Comparison of ENCODE assay signal across 19 mouse cellular contexts in genomic region chr9:92132440-92132839, GRCm38 (mm10).
A peak's percentile ranks its signal among the peaks of the same experiment; 100 is the strongest.
DNase-seq lines count a peak whose midpoint lies in the region; ATAC-seq and TF ChIP-seq lines count a peak whose summit lies in the region.
"Had no signal": no experiment of that assay in that cellular context is flagged by ENCODE, and none has a peak within 500 bp of the region (broad histone marks: within the 10 kb centered on the region; RNA-seq: fewer than 3 reads in every experiment).

No protein-coding gene starts in this region.

- H3K9ac ChIP-seq in liver, embryonic 11.5 days (ENCODE audit: low read depth, low read length), result no peak overlapping the region
- no peak overlapping the region for H3K9ac ChIP-seq in midbrain, postnatal 0 days (replicated peaks; ENCODE audit: low read length, poor library complexity, severe bottlenecking)
- H3K9ac ChIP-seq: embryonic facial prominence, embryonic 15.5 days; heart, embryonic 12.5 days had no signal

- H3K9me3 ChIP-seq in liver, embryonic 11.5 days (ENCODE audit: control insufficient read depth, low read length), result no peaks in the 10 kb centered on the region
- H3K9me3 ChIP-seq in embryonic facial prominence, embryonic 10.5 days, result 0 out of 2 replicates have a peak, but pooled peaks cover 3% of the 10 kb centered on the region
- H3K9me3 ChIP-seq in midbrain, postnatal 0 days (ENCODE audit: low read length), result no peaks in the 10 kb centered on the region
- H3K9me3 ChIP-seq: embryonic facial prominence, embryonic 15.5 days had no signal

- H3K36me3 ChIP-seq in liver, embryonic 11.5 days (ENCODE audit: control insufficient read depth, insufficient read depth, low read length), result no peaks in the 10 kb centered on the region
- H3K36me3 ChIP-seq in embryonic facial prominence, embryonic 10.5 days (replicated peaks), result no peaks in the 10 kb centered on the region
- no peaks in the 10 kb centered on the region for H3K36me3 ChIP-seq in midbrain, postnatal 0 days (ENCODE audit: insufficient read depth, low read length)
- H3K36me3 ChIP-seq: embryonic facial prominence, embryonic 15.5 days; heart, embryonic 12.5 days had no signal

- H3K4me2 ChIP-seq in liver, embryonic 11.5 days, result no peak overlapping the region
- peak overlapping the region; percentile 4; the same call in 1 of the 2 replicates for H3K4me2 ChIP-seq in midbrain, postnatal 0 days (ENCODE audit: low read depth, low read length, poor library complexity, severe bottlenecking)
- H3K4me2 ChIP-seq: embryonic facial prominence, embryonic 15.5 days; heart, embryonic 12.5 days had no signal

- no peak overlapping the region for H3K27ac ChIP-seq in liver, embryonic 11.5 days (ENCODE audit: low read depth, low read length)
- no peak overlapping the region for H3K27ac ChIP-seq in embryonic facial prominence, embryonic 10.5 days (replicated peaks)
- no peak overlapping the region for H3K27ac ChIP-seq in midbrain, postnatal 0 days (ENCODE audit: low read depth, low read length)
- H3K27ac ChIP-seq: embryonic facial prominence, embryonic 15.5 days; macrophage had no signal

- H3K4me3 ChIP-seq in liver, embryonic 11.5 days (ENCODE audit: low read depth, low read length), result no peak overlapping the region
- no peak overlapping the region for H3K4me3 ChIP-seq in embryonic facial prominence, embryonic 10.5 days
- no peak overlapping the region for H3K4me3 ChIP-seq in midbrain, postnatal 0 days (ENCODE audit: low read depth, low read length)
- H3K4me3 ChIP-seq: embryonic facial prominence, embryonic 15.5 days; heart, embryonic 12.5 days; myocyte had no signal

- no peak for TF ChIP-seq CTCF in midbrain, postnatal 0 days (IDR thresholded peaks at IDR 0.05)

- no peaks in the 10 kb centered on the region for H3K4me1 ChIP-seq in liver, embryonic 11.5 days (replicated peaks; ENCODE audit: control insufficient read depth, insufficient read depth, low read length)
- peaks cover 5% of the 10 kb centered on the region; the same call in 1 of the 2 replicates for H3K4me1 ChIP-seq in embryonic facial prominence, embryonic 10.5 days
- no peaks in the 10 kb centered on the region for H3K4me1 ChIP-seq in midbrain, postnatal 0 days (ENCODE audit: insufficient read depth, low read length)
- H3K4me1 ChIP-seq: embryonic facial prominence, embryonic 15.5 days; heart, embryonic 12.5 days had no signal

- H3K27me3 ChIP-seq in liver, embryonic 11.5 days (replicated peaks; ENCODE audit: control insufficient read depth, insufficient read depth, low read length), result no peaks in the 10 kb centered on the region
- H3K27me3 ChIP-seq in embryonic facial prominence, embryonic 10.5 days (replicated peaks; ENCODE audit: low read depth, poor library complexity, severe bottlenecking), result no peaks in the 10 kb centered on the region
- H3K27me3 ChIP-seq in midbrain, postnatal 0 days (ENCODE audit: insufficient read depth, low read length), result no peaks in the 10 kb centered on the region
- H3K27me3 ChIP-seq: embryonic facial prominence, embryonic 15.5 days; heart, embryonic 12.5 days had no signal

- WGBS in liver, embryonic 11.5 days, result 67% methylated on average over 9 of the region's 9 CpGs
- 41% methylated on average over 9 of the region's 9 CpGs for WGBS in embryonic facial prominence, embryonic 10.5 days
- WGBS in midbrain, postnatal 0 days, result 62% methylated on average over 9 of the region's 9 CpGs

- no peak for DNase-seq in liver, embryonic 11.5 days (ENCODE audit: low spot score)
- no peak for DNase-seq in liver
- DNase-seq in embryonic facial prominence, embryonic 10.5 days (ENCODE audit: low spot score), result peak; percentile 32
- DNase-seq in hindlimb bud, embryonic 11.5 days (ENCODE audit: extremely low spot score, low read depth, low spot score), result peak; percentile 20
- DNase-seq in midbrain, postnatal 0 days (ENCODE audit: low spot score), result peak; percentile 16
- DNase-seq in lung, postnatal 10 days, result no peak
- DNase-seq: adrenal gland, postnatal 14 days; cerebellum, postnatal 14 days; gastrocnemius, postnatal 14 days; kidney, adult 2 months; kidney, postnatal 36 days; lung, adult 18-20 months; right cerebral cortex, postnatal 14 days; thymus, postnatal 36 days had no signal

- peak; percentile 15; the same call in 1 of the 2 replicates for ATAC-seq in liver, embryonic 11.5 days (replicated peaks; ENCODE audit: low FRiP score)
- no peak for ATAC-seq in midbrain, postnatal 0 days (ENCODE audit: low FRiP score)
- ATAC-seq in granulocyte monocyte progenitor cell, adult 5-6 weeks (replicated peaks; ENCODE audit: poor library complexity, severe bottlenecking), result no peak

Comparison
In these comparisons a context has a peak if more than half of its experiments do, and no peak if none do; other contexts are left out.
1. DNase-seq: peak in embryonic facial prominence, embryonic 10.5 days (single experiment), hindlimb bud, embryonic 11.5 days (single experiment) and midbrain, postnatal 0 days (single experiment); none in liver, embryonic 11.5 days (single experiment), liver (single experiment) and lung, postnatal 10 days (single experiment).